Mouse (Mus musculus) CH12.LX (cell line): ENCODE results near the gene Gm13288. TPM values are rescaled to one million over a fixed set of nuclear protein-coding genes. Genes with fewer than 3 reads are reported as not detected.
"Not testable (repeated sequence)": the region's sequence is repeated elsewhere in the genome, so short reads cannot be mapped to it uniquely, and the experiment has no call there.

ENCODE experiments used
- DNase-seq: peaks from one replicate; pipeline ENCODE4 v3.0.0-alpha.2; 2013; ENCODE audit errors: extremely low read depth
- H3K27ac ChIP-seq: 2 replicates; pipeline ENCODE4 v1.5.1; 2012; ENCODE audit warnings: low read depth, mild to moderate bottlenecking, control low read depth, moderate library complexity; ENCODE audit not compliant: insufficient read depth
- H3K27me3 ChIP-seq: replicated peaks from 2 replicates; pipeline ENCODE3; 2012; ENCODE audit warnings: inconsistent platforms
- H3K36me3 ChIP-seq, 2 experiments: replicated peaks in 1 of 2; 2 replicates each; pipeline versions ENCODE3 to v1.6.1; 2012; ENCODE audit warnings: inconsistent platforms in 1 of 2, low read length in 1 of 2, mild to moderate bottlenecking in 1 of 2, mixed read lengths in 1 of 2, moderate library complexity in 1 of 2; ENCODE audit not compliant: control insufficient read depth in 1 of 2, insufficient read depth in 1 of 2
- H3K4me1 ChIP-seq, 2 experiments: 2 replicates each; pipeline ENCODE4 v1.6.1; 2012; ENCODE audit warnings: inconsistent platforms in 1 of 2, moderate library complexity in 1 of 2; ENCODE audit not compliant: insufficient read depth in 2 of 2, control insufficient read depth in 1 of 2
- H3K4me2 ChIP-seq: 2 replicates; pipeline ENCODE4 v1.6.1; 2012; ENCODE audit warnings: low read depth, mild to moderate bottlenecking, control low read depth; ENCODE audit not compliant: poor library complexity, insufficient read depth, severe bottlenecking
- H3K4me3 ChIP-seq, 3 experiments: fragments of 150-350 bp in 1 of 3; sonication (generic) in 1 of 3; replicated peaks in 1 of 3; 2 replicates each; pipeline versions ENCODE3 to v1.5.1; 2011 to 2012; ENCODE audit warnings: low read depth in 2 of 3, low read length in 2 of 3, mild to moderate bottlenecking in 2 of 3, moderate library complexity in 2 of 3, control low read depth in 1 of 3, improper control_type of control experiment in 1 of 3, inconsistent platforms in 1 of 3, mixed read lengths in 1 of 3; ENCODE audit not compliant: poor library complexity in 1 of 3
- H3K79me2 ChIP-seq: replicated peaks from 2 replicates; pipeline ENCODE4 v1.6.1; 2012; ENCODE audit warnings: mild to moderate bottlenecking, moderate library complexity; ENCODE audit not compliant: control insufficient read depth, poor library complexity, insufficient read depth, severe bottlenecking; ENCODE audit errors: extremely low read depth
- H3K9ac ChIP-seq: 2 replicates; pipeline ENCODE4 v1.6.1; 2012; ENCODE audit warnings: low read depth, mild to moderate bottlenecking, control low read depth, moderate library complexity; ENCODE audit not compliant: insufficient read depth
- H3K9me3 ChIP-seq: replicated peaks from 2 replicates; pipeline ENCODE3; 2012; ENCODE audit warnings: low read length, inconsistent platforms, mixed read lengths
- CHD1 ChIP-seq: IDR thresholded peaks from 2 replicates; pipeline ENCODE4 v1.6.1; 2012; ENCODE audit warnings: low read depth, low read length, improper control_type of control experiment, inconsistent platforms
- CHD2 ChIP-seq: IDR thresholded peaks from 2 replicates; pipeline ENCODE4 v1.6.1; 2011; ENCODE audit warnings: low read length, improper control_type of control experiment
- MAFK ChIP-seq: IDR thresholded peaks from 2 replicates; pipeline ENCODE4 v1.6.1; 2011; ENCODE audit warnings: low read length, improper control_type of control experiment; ENCODE audit not compliant: insufficient replicate concordance
- POLR2AphosphoS2 ChIP-seq: IDR thresholded peaks from 2 replicates; pipeline ENCODE4 v1.6.1; 2011; ENCODE audit warnings: low read depth, low read length, improper control_type of control experiment
- ZKSCAN1 ChIP-seq: IDR thresholded peaks from 2 replicates; pipeline ENCODE4 v1.6.1; 2012; ENCODE audit warnings: low read depth, inconsistent platforms, low read length, improper control_type of control experiment, borderline replicate concordance
- dilution Hi-C: fragments of 300-500 bp; cut with MboI; formaldehyde crosslinking; loops from 2 replicates; pipeline ENCODE4 v1.14.3; 2020; ENCODE audit warnings: low sequenced_read_pairs; ENCODE audit not compliant: extremely low pct_unique_long_range_greater_than_20kb, extremely low pct_ligation_motif_present
- in situ Hi-C: fragments of 300-500 bp; cut with MboI; formaldehyde crosslinking; loops from 3 replicates; pipeline ENCODE4 v1.14.3; 2019; ENCODE audit warnings: low sequenced_read_pairs, low pct_ligation_motif_present, low pct_unique_long_range_greater_than_20kb, mixed read lengths
- polyA plus RNA-seq: library from polyadenylated mRNA; unstranded; fragments of >175 nt; gene quantifications from 2 replicates; pipeline ENCODE4 v1.2.1, GENCODE M21; 2012; ENCODE audit warnings: low read depth; ENCODE audit not compliant: insufficient read length
- total RNA-seq, 2 experiments: library from RNA; depleted of rRNA; stranded (reverse); fragments of 300-350 nt in 1 of 2; fragments of >200 nt in 1 of 2; gene quantifications; 2 replicates each; pipeline ENCODE4 v1.2.3; 2012 to 2014

The Gm13288 gene
- total and polyA plus RNA-seq, 3 experiments = not detected

- H3K9ac ChIP-seq, H3K27me3 ChIP-seq, dilution Hi-C loops, in situ Hi-C loops, H3K4me3 ChIP-seq, H3K27ac ChIP-seq, H3K9me3 ChIP-seq, H3K36me3 ChIP-seq, H3K4me1 ChIP-seq, DNase-seq, H3K79me2 ChIP-seq, H3K4me2 ChIP-seq: not testable (repeated sequence)
These were observed 6.0 kb upstream of the Gm13288 start, which contains the start of gene Gm13285 for GRCm38 (mm10) chr4:88799365-88799764. TSS of gene Gm13285 (plus strand) at chr4:88799665.

DNA sequence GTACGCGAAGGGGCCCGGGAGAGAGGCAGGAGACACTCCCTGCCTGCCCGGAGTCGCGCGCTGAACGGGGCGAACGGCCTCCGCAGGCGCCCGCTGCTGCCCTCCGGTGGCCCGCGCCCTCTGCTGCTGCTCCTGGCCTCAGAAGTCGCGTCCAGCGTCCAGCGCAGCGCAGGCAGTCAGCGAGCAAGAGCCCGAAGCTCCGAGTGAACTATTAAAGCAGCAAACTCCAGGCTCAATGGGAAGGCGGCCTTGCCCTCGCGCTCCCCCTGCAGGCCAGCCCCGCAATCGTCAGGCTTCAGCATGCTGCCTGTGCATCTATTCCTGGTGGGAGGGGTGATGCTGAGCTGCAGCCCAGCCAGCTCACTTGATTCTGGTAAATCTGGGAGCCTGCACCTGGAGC lies 2.4 kb upstream of the Gm13288 start, which contains the start of gene Gm13287:
Gene Gm13287, plus strand, starts transcription at position 301 of the 400 bp plus-strand sequence.
- H3K79me2 ChIP-seq, H3K27ac ChIP-seq, H3K9ac ChIP-seq, H3K4me3 ChIP-seq, DNase-seq, H3K36me3 ChIP-seq, in situ Hi-C loops, H3K4me1 ChIP-seq, H3K9me3 ChIP-seq, dilution Hi-C loops: not testable (repeated sequence)
- Histone ChIP-seq H3K4me2 (peak within 1 kb of the TSS; percentile 32; the same call in 1 of the 2 replicates), H3K27me3 (peaks cover 11% of the 10 kb centered on the region)

GRCm38 (mm10) chr4:88805761-88806160 lies 430 bp downstream of the Gm13288 start:
- in situ Hi-C loops, dilution Hi-C loops, H3K27ac ChIP-seq, H3K9ac ChIP-seq, H3K4me1 ChIP-seq, DNase-seq, H3K36me3 ChIP-seq, H3K9me3 ChIP-seq, H3K4me2 ChIP-seq, H3K79me2 ChIP-seq: not testable (repeated sequence)
- H3K27me3 ChIP-seq = peaks cover 36% of the 10 kb centered on the region
- H3K4me3 ChIP-seq = peak overlapping the region in 1 of 3 experiments; percentile 25

DNA sequence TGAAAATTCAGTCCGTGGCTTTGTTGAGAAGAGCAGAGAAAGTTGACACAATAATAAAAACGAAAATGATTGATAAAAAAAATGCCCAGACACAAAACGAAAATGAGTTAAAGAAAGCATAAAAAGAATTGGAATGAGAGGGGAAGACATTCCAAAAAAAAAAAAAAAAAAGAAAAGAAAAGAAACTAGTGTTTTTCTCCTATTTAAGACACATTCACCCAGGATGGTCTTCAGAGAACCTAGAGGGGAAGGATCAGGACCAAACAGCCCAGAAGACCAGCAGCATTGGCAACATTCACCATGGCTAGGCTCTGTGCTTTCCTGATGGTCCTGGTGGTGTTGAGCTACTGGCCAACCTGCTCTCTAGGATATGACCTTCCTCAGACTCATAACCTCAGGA lies 10.6 kb downstream of the Gm13288 start, which contains the start of gene Ifna7:
Gene Ifna7, plus strand, starts transcription at position 301 of the 400 bp plus-strand sequence.
- Histone ChIP-seq H3K4me3 (no peak within 1 kb of the TSS), H3K27me3 (peaks cover 46% of the 10 kb centered on the region)
- TF ChIP-seq POLR2AphosphoS2 (no peak), ZKSCAN1 (no peak), CHD1 (no peak), MAFK (no peak), CHD2 (no peak)
- TF ChIP-seq, all 38 proteins: peak for 0
- no peak for DNase-seq
- H3K4me1 ChIP-seq = no peaks in the 10 kb centered on the region
- dilution Hi-C loops = no loop called here
- no peak within 1 kb of the TSS for H3K9ac ChIP-seq
- H3K27ac ChIP-seq = no peak within 1 kb of the TSS
- no peaks in the 10 kb centered on the region for H3K36me3 ChIP-seq
- H3K4me2 ChIP-seq = no peak within 1 kb of the TSS
- H3K79me2 ChIP-seq = no peaks in the 10 kb centered on the region
- in situ Hi-C loops = no loop called here
- H3K9me3 ChIP-seq = peaks cover 10% of the 10 kb centered on the region
